Mouse (Mus musculus) cerebellum, adult 2 months (tissue): ENCODE data around the gene Acadl.

Experiments used
- CTCF ChIP-seq: fragments of 200-500 bp; IDR thresholded peaks from 2 replicates; pipeline ENCODE4 v1.5.1; 2011; ENCODE audit warnings: low read depth, mild to moderate bottlenecking, control low read depth, low read length, moderate library complexity, borderline replicate concordance; ENCODE audit not compliant: insufficient read depth
- POLR2A ChIP-seq: fragments of 200-500 bp; IDR thresholded peaks from 2 replicates; pipeline ENCODE4 v1.6.1; 2011; ENCODE audit warnings: low read length, control low read depth, borderline replicate concordance; ENCODE audit not compliant: insufficient read depth

DNA sequence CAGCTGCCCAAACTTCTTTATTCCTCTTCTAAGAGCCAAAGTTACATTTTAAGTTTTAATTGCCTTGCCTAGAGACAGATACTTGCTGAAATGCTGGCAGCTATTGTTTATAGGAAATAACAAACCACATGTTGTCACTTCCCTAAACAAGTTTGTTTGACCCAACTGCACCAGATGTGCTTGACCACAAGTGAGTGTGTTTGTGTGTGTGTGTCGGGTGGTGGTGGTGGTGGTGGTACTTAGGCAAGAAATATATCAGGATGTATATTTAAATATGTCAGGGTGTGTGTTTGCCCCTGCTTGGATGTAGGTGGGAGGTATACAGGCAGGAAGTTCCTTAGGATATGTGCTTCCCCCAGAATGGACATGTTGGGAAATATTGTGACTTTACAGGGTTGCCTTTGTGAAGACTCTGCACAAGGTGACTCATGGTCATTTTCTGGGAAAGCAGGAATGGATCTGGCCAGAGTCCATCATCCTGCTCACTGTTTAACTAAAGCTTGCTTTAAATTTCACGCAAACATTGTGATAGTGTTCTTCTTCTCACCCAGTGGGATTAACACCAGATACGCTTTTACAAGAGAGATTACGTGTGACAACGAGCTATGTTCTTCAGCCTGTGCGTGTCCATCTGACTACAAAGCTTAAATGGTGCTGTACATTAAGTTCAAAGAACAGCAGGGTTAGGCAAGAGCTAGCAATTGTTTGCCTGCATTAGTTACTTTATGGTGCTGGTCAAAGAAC, 32.2 kb upstream of the Acadl start:
- TF ChIP-seq CTCF, result no peak
- no peak for TF ChIP-seq POLR2A
